In the genomic region with DNA sequence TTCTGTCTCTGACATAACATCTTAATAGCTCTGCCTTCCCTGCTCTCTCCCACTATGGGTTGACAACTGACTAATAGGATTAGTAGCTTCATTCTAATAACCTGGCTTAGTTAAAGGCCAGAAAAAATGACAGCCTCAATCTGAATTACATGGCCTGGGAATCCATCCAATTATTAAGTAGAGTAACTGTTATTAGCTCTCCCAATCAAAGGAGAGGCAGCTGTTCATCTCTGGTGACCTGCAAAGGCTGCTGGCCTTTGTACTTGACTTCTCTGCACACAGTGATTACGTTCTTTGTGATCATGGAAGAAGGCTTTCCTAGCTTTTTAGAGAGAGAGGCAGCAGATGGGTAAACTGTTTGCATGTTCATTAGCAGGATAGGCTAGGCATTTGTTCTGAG, we compare ENCODE assay signal across 19 mouse cellular contexts.
DNase-seq lines count a peak whose midpoint lies in the region; ATAC-seq and TF ChIP-seq lines count a peak whose summit lies in the region.
"Had no signal": no experiment of that assay in that cellular context is flagged by ENCODE, and none has a peak within 500 bp of the region (broad histone marks: within the 10 kb centered on the region; RNA-seq: fewer than 3 reads in every experiment).

No protein-coding gene starts in this region.

- no peak for TF ChIP-seq CTCF in layer of hippocampus, adult 2 months (conservative IDR thresholded peaks at IDR 0.05)

- no peak overlapping the region for H3K4me3 ChIP-seq in embryonic facial prominence, embryonic 14.5 days (ENCODE audit: low read depth, low read length)
- no peak overlapping the region for H3K4me3 ChIP-seq in embryonic facial prominence, embryonic 10.5 days
- no peak overlapping the region for H3K4me3 ChIP-seq in layer of hippocampus, adult 2 months
- no peak overlapping the region for H3K4me3 ChIP-seq in hindbrain, embryonic 16.5 days (ENCODE audit: low read length)
- no peak overlapping the region for H3K4me3 ChIP-seq in liver, embryonic 12.5 days
- H3K4me3 ChIP-seq: embryonic facial prominence, embryonic 13.5 days; gastrocnemius, adult 2 months; neural tube, embryonic 12.5 days had no signal

- no peak overlapping the region for H3K4me2 ChIP-seq in embryonic facial prominence, embryonic 14.5 days (ENCODE audit: low read depth, low read length)
- H3K4me2 ChIP-seq in hindbrain, embryonic 16.5 days (ENCODE audit: low read length) = no peak overlapping the region
- no peak overlapping the region for H3K4me2 ChIP-seq in liver, embryonic 12.5 days
- H3K4me2 ChIP-seq: embryonic facial prominence, embryonic 13.5 days; neural tube, embryonic 12.5 days had no signal

- H3K9me3 ChIP-seq in embryonic facial prominence, embryonic 14.5 days (ENCODE audit: control insufficient read depth, low read length) = no peaks in the 10 kb centered on the region
- no peaks in the 10 kb centered on the region for H3K9me3 ChIP-seq in embryonic facial prominence, embryonic 10.5 days
- H3K9me3 ChIP-seq in hindbrain, embryonic 16.5 days (ENCODE audit: control insufficient read depth, low read length) = no peaks in the 10 kb centered on the region
- H3K9me3 ChIP-seq in liver, embryonic 12.5 days (replicated peaks) = no peaks in the 10 kb centered on the region
- H3K9me3 ChIP-seq: embryonic facial prominence, embryonic 13.5 days; neural tube, embryonic 12.5 days had no signal

- WGBS in embryonic facial prominence, embryonic 14.5 days = 54% methylated on average over 1 of the region's 1 CpGs
- WGBS in embryonic facial prominence, embryonic 10.5 days = 53% methylated on average over 1 of the region's 1 CpGs
- WGBS in hindbrain, embryonic 16.5 days = 24% methylated on average over 1 of the region's 1 CpGs
- 55% methylated on average over 1 of the region's 1 CpGs for WGBS in liver, embryonic 12.5 days (ENCODE audit: insufficient replicate concordance)

- H3K27ac ChIP-seq in embryonic facial prominence, embryonic 14.5 days (replicated peaks; ENCODE audit: low read depth, low read length) = no peak overlapping the region; the same call in 1 of the 2 replicates
- H3K27ac ChIP-seq in embryonic facial prominence, embryonic 10.5 days (replicated peaks) = no peak overlapping the region
- H3K27ac ChIP-seq in layer of hippocampus, adult 2 months = peak overlapping the region; percentile 64; the same call in 1 of the 2 replicates
- H3K27ac ChIP-seq in hindbrain, embryonic 16.5 days (ENCODE audit: low read depth, low read length) = no peak overlapping the region
- H3K27ac ChIP-seq in liver, embryonic 12.5 days = no peak overlapping the region
- H3K27ac ChIP-seq: embryonic facial prominence, embryonic 13.5 days; gastrocnemius, adult 2 months; neural tube, embryonic 12.5 days had no signal

- H3K27me3 ChIP-seq in embryonic facial prominence, embryonic 14.5 days (replicated peaks; ENCODE audit: control insufficient read depth, insufficient read depth, low read length) = no peaks in the 10 kb centered on the region
- H3K27me3 ChIP-seq in embryonic facial prominence, embryonic 10.5 days (replicated peaks; ENCODE audit: low read depth, poor library complexity, severe bottlenecking) = no peaks in the 10 kb centered on the region
- H3K27me3 ChIP-seq in hindbrain, embryonic 16.5 days (replicated peaks; ENCODE audit: control insufficient read depth, insufficient read depth, low read length) = no peaks in the 10 kb centered on the region
- H3K27me3 ChIP-seq in liver, embryonic 12.5 days (replicated peaks) = no peaks in the 10 kb centered on the region
- H3K27me3 ChIP-seq: embryonic facial prominence, embryonic 13.5 days; neural tube, embryonic 12.5 days had no signal

- H3K9ac ChIP-seq in embryonic facial prominence, embryonic 14.5 days (ENCODE audit: low read depth, low read length) = no peak overlapping the region
- no peak overlapping the region for H3K9ac ChIP-seq in hindbrain, embryonic 16.5 days (ENCODE audit: low read depth, low read length)
- no peak overlapping the region for H3K9ac ChIP-seq in liver, embryonic 12.5 days
- H3K9ac ChIP-seq: embryonic facial prominence, embryonic 13.5 days; neural tube, embryonic 12.5 days had no signal

- peak; percentile 25 for DNase-seq in embryonic facial prominence, embryonic 14.5 days (ENCODE audit: low spot score)
- DNase-seq in embryonic facial prominence, embryonic 10.5 days (ENCODE audit: low spot score) = no peak
- peak in 1 of 2 experiments; percentile 17 for DNase-seq in layer of hippocampus, adult 2 months (ENCODE audit: low spot score in 2 of 2)
- no peak for DNase-seq in layer of hippocampus, adult 8-10 months (ENCODE audit: low spot score in 2 of 2)
- DNase-seq in retina, postnatal 1 day = peak; percentile 91
- DNase-seq: cerebellum, adult 18-20 months; gastrocnemius, adult 2 months; heart, adult 11 months; kidney, adult 11 months; kidney, postnatal 10 days; lung, adult 2 months; lung, postnatal 4 days; right cerebral cortex, postnatal 4 days; thymus, postnatal 25 days had no signal

- no peak for ATAC-seq in embryonic facial prominence, embryonic 14.5 days (ENCODE audit: low read depth)
- peak; percentile 58; the same call in 1 of the 2 replicates for ATAC-seq in hindbrain, embryonic 16.5 days
- ATAC-seq in liver, embryonic 12.5 days = no peak
- no peak for ATAC-seq in megakaryocyte, adult 5-6 weeks (ENCODE audit: poor library complexity, severe bottlenecking)

- H3K4me1 ChIP-seq in embryonic facial prominence, embryonic 14.5 days (ENCODE audit: control insufficient read depth, insufficient read depth, low read length) = no peaks in the 10 kb centered on the region
- H3K4me1 ChIP-seq in embryonic facial prominence, embryonic 10.5 days = no peaks in the 10 kb centered on the region
- H3K4me1 ChIP-seq in hindbrain, embryonic 16.5 days (ENCODE audit: control insufficient read depth, insufficient read depth, low read depth, low read length) = no peaks in the 10 kb centered on the region
- H3K4me1 ChIP-seq in liver, embryonic 12.5 days = no peaks in the 10 kb centered on the region
- H3K4me1 ChIP-seq: neural tube, embryonic 12.5 days had no signal

- no peaks in the 10 kb centered on the region for H3K36me3 ChIP-seq in embryonic facial prominence, embryonic 14.5 days (ENCODE audit: control insufficient read depth, insufficient read depth, low read length)
- no peaks in the 10 kb centered on the region for H3K36me3 ChIP-seq in embryonic facial prominence, embryonic 10.5 days (replicated peaks)
- H3K36me3 ChIP-seq in hindbrain, embryonic 16.5 days (ENCODE audit: control insufficient read depth, insufficient read depth, low read length) = no peaks in the 10 kb centered on the region
- H3K36me3 ChIP-seq in liver, embryonic 12.5 days = no peaks in the 10 kb centered on the region
- H3K36me3 ChIP-seq: embryonic facial prominence, embryonic 13.5 days; neural tube, embryonic 12.5 days had no signal

Comparison
In these comparisons a context has a peak if more than half of its experiments do, and no peak if none do; other contexts are left out.
1. DNase-seq: peak in embryonic facial prominence, embryonic 14.5 days (single experiment) and retina, postnatal 1 day (single experiment); none in embryonic facial prominence, embryonic 10.5 days (single experiment) and layer of hippocampus, adult 8-10 months (0 of 2).